Mouse (Mus musculus) lung, embryonic 15.5 days (tissue): Measurements from ENCODE around the gene Rrad. TPM values are rescaled to one million over a fixed set of nuclear protein-coding genes. Genes with fewer than 3 reads are reported as not detected.

Source experiments
- ATAC-seq: fragments of 200-750 bp; cut with Nextera tagmentation; 2 replicates; pipeline ENCODE4 v1.8.0; 2017; ENCODE audit warnings: moderate number of reproducible peaks, borderline replicate concordance; ENCODE audit not compliant: low FRiP score, low TSS enrichment; ENCODE audit errors: extremely low read depth
- H3K27ac ChIP-seq: fragments of 300-500 bp; sonication (generic); 2 replicates; pipeline ENCODE4 v1.5.1; 2015; ENCODE audit warnings: moderate library complexity, mild to moderate bottlenecking, inconsistent platforms
- H3K27me3 ChIP-seq: fragments of 300-500 bp; sonication (generic); 2 replicates; pipeline ENCODE4 v1.6.1; 2015; ENCODE audit warnings: inconsistent platforms
- H3K36me3 ChIP-seq: fragments of 300-500 bp; sonication (generic); 2 replicates; pipeline ENCODE4 v1.6.1; 2015; ENCODE audit warnings: inconsistent platforms
- H3K4me1 ChIP-seq: fragments of 300-500 bp; sonication (generic); 2 replicates; pipeline ENCODE4 v1.6.1; 2015; ENCODE audit warnings: inconsistent platforms
- H3K4me2 ChIP-seq: fragments of 300-500 bp; sonication (generic); 2 replicates; pipeline ENCODE4 v1.6.1; 2015; ENCODE audit warnings: inconsistent platforms, mild to moderate bottlenecking, moderate library complexity
- H3K4me3 ChIP-seq: fragments of 300-500 bp; sonication (generic); 2 replicates; pipeline ENCODE4 v1.5.1; 2015; ENCODE audit warnings: mild to moderate bottlenecking, inconsistent platforms
- H3K9ac ChIP-seq: fragments of 300-500 bp; sonication (generic); 2 replicates; pipeline ENCODE4 v1.6.1; 2015; ENCODE audit warnings: inconsistent platforms
- H3K9me3 ChIP-seq: fragments of 300-500 bp; sonication (generic); 2 replicates; pipeline ENCODE4 v1.6.1; 2016; ENCODE audit warnings: inconsistent platforms
- WGBS: fragments of 180-500 bp; shearing (Covaris S2); methylation state at CpG from one replicate; pipeline ENCODE4 v1.1.7; 2015; 5-methylcytosine and 5-hydroxymethylcytosine counted together
- polyA plus RNA-seq: library from polyadenylated mRNA; unstranded; fragments of >200 nt; fragmentation: Nextera tagmentation; extraction: Ambion mirVana; gene quantifications from 2 replicates; pipeline ENCODE4 v1.2.1, GENCODE M21; 2015

Gene Rrad
- polyA plus RNA-seq, 1 experiment from 2014 or later = 24.8 TPM

DNA sequence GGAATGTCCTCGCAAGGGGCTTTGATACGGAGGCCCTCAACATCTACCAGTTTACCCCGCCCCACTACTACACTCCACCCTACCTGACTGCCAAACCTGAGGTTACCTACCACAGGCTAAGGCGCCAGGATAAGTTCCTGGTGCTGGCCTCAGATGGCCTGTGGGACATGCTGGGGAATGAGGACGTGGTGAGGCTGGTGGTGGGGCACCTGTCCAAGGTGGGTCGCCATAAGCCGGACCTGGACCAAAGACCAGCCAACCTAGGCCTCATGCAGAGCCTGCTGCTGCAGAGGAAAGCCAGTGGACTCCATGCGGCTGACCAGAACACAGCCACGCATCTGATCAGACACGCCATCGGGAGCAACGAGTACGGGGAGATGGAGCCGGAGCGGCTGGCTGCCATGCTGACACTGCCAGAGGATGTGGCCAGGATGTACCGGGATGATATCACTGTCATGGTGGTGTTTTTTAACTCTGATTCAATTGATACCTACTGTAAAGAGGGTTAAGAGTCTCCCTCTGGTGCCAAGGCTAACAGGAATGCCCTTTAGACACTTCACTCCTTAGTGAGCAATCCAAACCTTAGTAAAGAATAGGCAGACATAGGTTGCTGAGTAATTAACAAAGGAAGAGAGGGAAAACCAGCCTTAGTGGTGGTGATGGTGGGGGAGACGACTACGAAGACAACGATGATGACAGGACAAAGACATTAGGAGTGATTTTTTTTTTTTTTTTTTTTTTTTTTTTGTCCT is 36.3 kb downstream of the Rrad start:
- WGBS = 91% methylated on average over 19 of the region's 19 CpGs
- Histone ChIP-seq H3K4me1 (peaks cover 23% of the 10 kb centered on the region), H3K27ac (no peak overlapping the region), H3K9me3 (no peaks in the 10 kb centered on the region), H3K9ac (no peak overlapping the region), H3K36me3 (peaks cover 13% of the 10 kb centered on the region), H3K27me3 (no peaks in the 10 kb centered on the region), H3K4me2 (no peak overlapping the region), H3K4me3 (no peak overlapping the region)
- ATAC-seq = no peak

DNA sequence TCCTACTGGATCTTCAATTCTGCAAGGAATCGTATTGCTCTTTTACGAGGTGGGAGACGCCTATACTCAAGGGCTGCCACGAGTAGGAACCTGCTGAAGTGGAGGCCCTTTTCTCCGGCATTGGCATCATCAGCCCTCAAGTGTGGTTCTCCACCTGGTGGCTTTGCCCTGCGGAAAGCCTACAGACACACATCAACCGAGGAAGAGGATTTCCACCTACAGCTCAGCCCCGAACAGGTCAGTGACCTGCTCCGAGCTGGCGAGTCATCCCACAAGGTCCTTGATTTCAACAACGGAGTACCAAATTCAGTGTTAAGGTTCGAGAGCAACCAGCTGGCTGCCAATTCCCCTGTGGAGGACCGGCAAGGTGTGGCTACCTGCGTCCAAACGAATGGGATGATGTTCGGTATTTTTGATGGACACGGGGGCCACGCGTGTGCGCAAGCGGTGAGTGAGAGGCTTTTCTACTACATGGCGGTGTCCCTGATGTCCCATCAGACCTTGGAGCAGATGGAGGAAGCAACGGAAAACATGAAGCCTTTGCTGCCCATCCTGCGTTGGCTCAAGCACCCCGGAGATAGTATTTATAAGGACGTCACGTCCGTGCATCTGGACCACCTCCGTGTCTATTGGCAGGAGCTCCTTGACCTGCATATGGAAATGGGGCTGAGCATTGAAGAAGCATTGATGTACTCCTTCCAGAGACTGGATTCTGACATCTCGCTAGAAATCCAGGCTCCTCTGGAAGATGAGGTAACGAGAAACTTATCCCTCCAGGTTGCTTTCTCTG is 37.4 kb downstream of the Rrad start:
- Histone ChIP-seq H3K4me3 (no peak overlapping the region), H3K9me3 (no peaks in the 10 kb centered on the region), H3K9ac (no peak overlapping the region), H3K4me2 (no peak overlapping the region), H3K27me3 (no peaks in the 10 kb centered on the region), H3K4me1 (peaks cover 21% of the 10 kb centered on the region), H3K27ac (no peak overlapping the region), H3K36me3 (peaks cover 13% of the 10 kb centered on the region)
- no peak for ATAC-seq
- 87% methylated on average over 31 of the region's 31 CpGs for WGBS

DNA sequence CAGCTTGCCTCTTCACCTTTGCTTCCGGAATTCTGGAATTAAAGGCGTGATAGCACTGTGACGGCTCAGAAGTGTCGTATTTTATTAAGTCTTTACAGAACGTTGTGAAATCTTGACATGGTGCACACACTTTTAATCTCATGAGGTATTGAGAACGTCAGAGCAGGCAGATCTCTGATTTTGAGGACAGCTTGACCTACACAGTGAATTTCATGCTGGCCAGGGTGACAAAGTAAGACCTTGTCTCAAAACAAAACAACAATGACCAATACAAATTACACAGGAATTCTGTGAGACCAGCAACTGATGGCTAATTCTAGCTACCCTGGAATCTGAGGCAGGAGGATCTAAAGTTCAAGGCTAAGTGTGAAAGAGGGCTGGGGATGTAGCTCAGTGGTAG is 38.6 kb downstream of the Rrad start:
- Histone ChIP-seq H3K4me1 (peaks cover 14% of the 10 kb centered on the region), H3K9ac (no peak overlapping the region), H3K4me2 (no peak overlapping the region), H3K36me3 (peaks cover 13% of the 10 kb centered on the region), H3K27me3 (no peaks in the 10 kb centered on the region), H3K27ac (no peak overlapping the region), H3K9me3 (no peaks in the 10 kb centered on the region), H3K4me3 (no peak overlapping the region)
- 57% methylated on average over 6 of the region's 6 CpGs for WGBS
- ATAC-seq = no peak

DNA sequence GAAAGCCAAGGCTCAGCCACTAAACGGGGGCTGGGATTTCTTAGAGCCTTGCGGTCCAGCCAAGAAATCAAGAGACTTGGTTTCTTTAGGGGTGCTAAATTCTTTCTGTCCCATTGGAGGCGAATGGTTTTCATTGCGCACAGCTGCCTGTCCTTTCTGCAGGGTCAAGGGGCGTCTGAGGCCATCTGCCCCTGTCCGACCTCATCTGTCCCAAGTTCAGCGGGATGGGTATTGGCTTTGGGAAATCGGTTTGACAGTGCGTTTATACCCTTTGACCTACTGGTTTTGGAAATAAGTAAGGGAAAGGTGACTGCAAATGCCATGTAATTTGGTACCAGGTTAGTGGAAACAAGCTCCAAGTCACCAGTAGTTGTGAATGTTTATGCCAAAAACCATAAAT is 39.3 kb downstream of the Rrad start:
- H3K27ac ChIP-seq = peak overlapping the region; percentile 72
- H3K4me2 ChIP-seq = peak overlapping the region; percentile 85
- H3K4me3 ChIP-seq = peak overlapping the region; percentile 62
- H3K36me3 ChIP-seq = peaks cover 13% of the 10 kb centered on the region
- peak overlapping the region; percentile 52 for H3K9ac ChIP-seq
- 0 out of 2 replicates have a peak, but pooled peaks have one; percentile 4 for ATAC-seq
- under 1% methylated on average over 9 of the region's 9 CpGs for WGBS
- peaks cover 13% of the 10 kb centered on the region for H3K4me1 ChIP-seq
- H3K27me3 ChIP-seq = no peaks in the 10 kb centered on the region
- no peaks in the 10 kb centered on the region for H3K9me3 ChIP-seq

DNA sequence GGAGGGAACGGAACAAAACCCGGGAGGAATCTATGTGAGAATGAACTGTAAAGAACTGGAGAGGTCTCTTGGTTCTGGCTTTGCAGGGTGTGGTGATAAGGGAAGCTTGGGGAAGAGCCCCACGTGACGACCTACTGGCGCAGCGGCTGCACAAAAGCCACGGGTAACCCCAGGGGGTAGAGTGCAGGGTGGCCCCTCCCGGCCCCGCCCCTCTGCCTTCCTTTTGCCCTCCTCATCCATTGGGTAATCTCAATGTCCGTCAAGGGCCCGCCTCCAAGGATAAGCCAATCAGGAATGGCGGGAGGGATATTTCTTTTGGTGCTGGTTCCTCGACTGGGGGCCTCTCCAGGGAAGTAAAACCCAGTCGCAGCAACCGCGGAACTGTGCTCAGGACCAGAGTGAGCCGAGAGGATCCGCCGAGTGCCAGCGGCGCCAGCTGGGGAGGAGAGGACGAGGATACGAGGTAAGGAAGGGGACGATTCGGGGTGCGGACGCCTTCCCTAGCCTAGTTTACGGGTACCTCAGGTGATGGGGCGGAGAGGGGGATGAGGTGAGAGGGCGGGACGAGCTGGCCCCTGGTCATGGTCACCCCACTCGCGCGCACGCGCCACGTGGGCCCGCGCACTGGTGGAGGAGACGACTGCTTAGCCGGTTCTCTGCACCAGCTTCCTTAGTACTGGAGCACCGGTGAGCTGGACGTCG is 39.8 kb downstream of the Rrad start, which contains the start of gene Pdp2:
TSS of gene Pdp2 (plus strand) at position 319 of the 702 bp plus-strand sequence.
- ATAC-seq = peak; percentile 97
- WGBS = under 1% methylated on average over 44 of the region's 44 CpGs

DNA sequence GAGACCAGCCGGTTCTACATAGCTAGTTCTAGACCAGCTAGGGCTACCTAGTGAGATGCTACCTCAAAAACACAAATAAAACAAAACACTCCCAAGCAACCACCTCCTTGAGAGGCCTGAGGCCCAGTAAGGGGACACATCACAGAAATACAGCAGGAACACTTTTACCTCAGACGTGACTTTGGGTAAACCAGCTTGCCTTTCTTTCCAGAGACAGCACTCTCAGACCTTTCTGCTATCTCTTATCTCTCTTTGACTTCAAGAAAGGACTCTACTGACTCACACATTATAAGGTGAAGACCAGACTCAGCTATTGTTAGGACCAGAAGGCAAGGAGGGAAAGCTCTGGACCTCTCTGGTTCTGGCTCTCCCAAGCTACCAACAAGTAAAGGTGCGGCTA is 40.8 kb downstream of the Rrad start:
- no peak for ATAC-seq
- 90% methylated on average over 3 of the region's 3 CpGs for WGBS

More for the DNA sequence above, 39.8 kb downstream of the Rrad start, which contains the start of gene Pdp2:
- Histone ChIP-seq H3K27ac (peak within 1 kb of the TSS; percentile 72), H3K9ac (peak within 1 kb of the TSS; percentile 52), H3K9me3 (no peaks in the 10 kb centered on the region), H3K4me3 (peak within 1 kb of the TSS; percentile 62), H3K27me3 (no peaks in the 10 kb centered on the region), H3K36me3 (peaks cover 13% of the 10 kb centered on the region), H3K4me1 (peaks cover 13% of the 10 kb centered on the region), H3K4me2 (peak within 1 kb of the TSS; percentile 85)

DNA sequence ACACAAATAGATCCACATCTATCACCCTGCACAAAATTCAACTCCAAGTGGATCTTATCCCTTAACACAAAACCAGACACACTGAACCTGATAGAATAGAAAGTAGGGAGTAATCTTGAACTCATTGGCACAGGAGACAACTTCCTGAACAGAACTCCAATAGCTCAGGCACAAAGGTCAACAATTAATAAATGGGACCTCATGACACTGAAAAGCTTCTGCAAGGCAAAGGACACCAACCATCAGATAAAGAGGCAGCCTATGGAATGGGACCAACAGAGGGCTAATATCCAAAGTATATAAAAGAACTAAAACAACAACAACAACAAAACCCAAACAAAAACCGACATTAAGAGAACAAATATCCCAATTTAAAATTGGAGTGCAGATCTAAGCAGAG is 46.6 kb downstream of the Rrad start:
- WGBS = 61% methylated on average over 1 of the region's 1 CpGs

More for the DNA sequence above, 40.8 kb downstream of the Rrad start:
- Histone ChIP-seq H3K4me3 (no peak overlapping the region), H3K4me1 (peaks cover 13% of the 10 kb centered on the region), H3K27ac (no peak overlapping the region), H3K36me3 (peaks cover 13% of the 10 kb centered on the region), H3K9ac (no peak overlapping the region), H3K4me2 (no peak overlapping the region), H3K9me3 (no peaks in the 10 kb centered on the region), H3K27me3 (no peaks in the 10 kb centered on the region)

More for the DNA sequence above, 46.6 kb downstream of the Rrad start:
- no peaks in the 10 kb centered on the region for H3K36me3 ChIP-seq
- no peak overlapping the region for H3K9ac ChIP-seq
- H3K27ac ChIP-seq = no peak overlapping the region
- no peak for ATAC-seq
- H3K4me2 ChIP-seq = no peak overlapping the region
- H3K4me3 ChIP-seq = no peak overlapping the region
- no peaks in the 10 kb centered on the region for H3K27me3 ChIP-seq
- no peaks in the 10 kb centered on the region for H3K9me3 ChIP-seq
- H3K4me1 ChIP-seq = no peaks in the 10 kb centered on the region

Other genes with a start within 250 kb of the Rrad start
- 2.6 and 3.0 TPM in 2 replicates for gene Cmtm4, start 235.5 kb downstream of the Rrad start, polyA plus RNA-seq
- gene Dync1li2, start 188.3 kb downstream of the Rrad start, polyA plus RNA-seq = 61.1 and 62.2 TPM in 2 replicates
- 0.19 and 0.40 TPM in 2 replicates for gene Terb1, start 121.4 kb downstream of the Rrad start, polyA plus RNA-seq
- gene Nae1, start 96.7 kb downstream of the Rrad start, polyA plus RNA-seq = 87.4 and 97.8 TPM in 2 replicates
- 0.65 and 0.97 TPM in 2 replicates for gene Car7, start 96.6 kb downstream of the Rrad start, polyA plus RNA-seq
- 8.8 and 9.2 TPM in 2 replicates for gene Pdp2, start 39.9 kb downstream of the Rrad start, polyA plus RNA-seq
- 53.5 TPM in 2 replicates for gene Cdh16, start 6.9 kb downstream of the Rrad start, polyA plus RNA-seq
- gene Ciao2b, start 10.6 kb upstream of the Rrad start, polyA plus RNA-seq = 102 and 107 TPM in 2 replicates
- gene Ces2a, start 102.7 kb upstream of the Rrad start, polyA plus RNA-seq = not detected in 2 replicates
- 1.2 and 1.4 TPM in 2 replicates for gene Ces2b, start 200.2 kb upstream of the Rrad start, polyA plus RNA-seq
- gene Ces2c, start 215.7 kb upstream of the Rrad start, polyA plus RNA-seq = not detected in 2 replicates